Comparison of ENCODE assay signal across 8 mouse cellular contexts in genomic region chr16:44138979-44139535, GRCm38 (mm10). TPM values are rescaled to one million over a fixed set of nuclear protein-coding genes. Genes with fewer than 3 reads are reported as not detected.
DNase-seq lines count a peak whose midpoint lies in the region; ATAC-seq lines count a peak whose summit lies in the region.

No protein-coding gene starts in this region.

- H3K9me3 ChIP-seq in forebrain, embryonic 14.5 days (replicated peaks; ENCODE audit: control insufficient read depth, low read length) = no peaks in the 10 kb centered on the region
- no peaks in the 10 kb centered on the region for H3K9me3 ChIP-seq in neural tube, embryonic 15.5 days (replicated peaks)

- H3K27me3 ChIP-seq in forebrain, embryonic 14.5 days (replicated peaks; ENCODE audit: control insufficient read depth, insufficient read depth, low read length) = no peaks in the 10 kb centered on the region
- no peaks in the 10 kb centered on the region for H3K27me3 ChIP-seq in neural tube, embryonic 15.5 days (replicated peaks)

- peak; percentile 87 for ATAC-seq in forebrain, embryonic 14.5 days
- ATAC-seq in neural tube, embryonic 15.5 days (ENCODE audit: low FRiP score) = peak; percentile 91

- DNase-seq in ES-CJ7 (ENCODE audit: low read depth, low spot score) = peak; percentile 94
- DNase-seq in cerebellum, adult 11 months = peak; percentile 84
- DNase-seq in forebrain, embryonic 14.5 days (ENCODE audit: low spot score) = peak; percentile 99
- peak; percentile 81 to 88 for DNase-seq in heart, postnatal 14 days
- DNase-seq in layer of hippocampus, adult 11-12 months (ENCODE audit: low spot score) = peak; percentile 91
- DNase-seq in lung, adult 18-20 months = peak; percentile 92
- DNase-seq in testis, postnatal 14 days (ENCODE audit: low spot score) = peak; percentile 91

- peak overlapping the region; percentile 77 for H3K4me3 ChIP-seq in forebrain, embryonic 14.5 days (ENCODE audit: low read depth, low read length)
- H3K4me3 ChIP-seq in neural tube, embryonic 15.5 days (replicated peaks) = peak overlapping the region; percentile 94

- no peaks in the 10 kb centered on the region for H3K36me3 ChIP-seq in forebrain, embryonic 14.5 days (ENCODE audit: control insufficient read depth, insufficient read depth, low read length)
- no peaks in the 10 kb centered on the region for H3K36me3 ChIP-seq in neural tube, embryonic 15.5 days

- peak overlapping the region; percentile 98 for H3K27ac ChIP-seq in forebrain, embryonic 14.5 days (ENCODE audit: low read depth, low read length)
- H3K27ac ChIP-seq in neural tube, embryonic 15.5 days (replicated peaks) = peak overlapping the region; percentile 98

- intact Hi-C loops in heart, postnatal 14 days (cut with DNase I) = loop anchor here (10.0 kb wide), 1 partner anchor 254 kb away; the partner anchor contains the start of gene Ccdc191

- peak overlapping the region; percentile 86 for H3K9ac ChIP-seq in forebrain, embryonic 14.5 days (ENCODE audit: low read length)
- peak overlapping the region; percentile 95 for H3K9ac ChIP-seq in neural tube, embryonic 15.5 days (replicated peaks)

- under 1% methylated on average over 25 of the region's 25 CpGs for WGBS in forebrain, embryonic 14.5 days
- whole genome bisulfite sequencing in neural tube, embryonic 15.5 days = 0% methylated on average over 25 of the region's 25 CpGs

- H3K4me2 ChIP-seq in forebrain, embryonic 14.5 days (ENCODE audit: low read length) = peak overlapping the region; percentile 93
- H3K4me2 ChIP-seq in neural tube, embryonic 15.5 days = peak overlapping the region; percentile 87

- H3K4me1 ChIP-seq in forebrain, embryonic 14.5 days (ENCODE audit: control insufficient read depth, insufficient read depth, low read length) = peaks cover 16% of the 10 kb centered on the region
- peaks cover 27% of the 10 kb centered on the region for H3K4me1 ChIP-seq in neural tube, embryonic 15.5 days

RNA-seq across cellular contexts. Expression of gene Atp6v1a, which starts 0.4 kb away (rescaled TPM):
- 125 and 127 TPM in 2 replicates for polyA plus RNA-seq in forebrain, embryonic 14.5 days (2014; fragmentation: Nextera tagmentation; extraction: Ambion mirVana)
- 10 to 100 TPM; 37.8 to 39.6 TPM for total RNA-seq in heart, postnatal 14 days (2021)
- polyA plus RNA-seq in neural tube, embryonic 15.5 days (2015; fragmentation: Nextera tagmentation; extraction: Ambion mirVana) = 138 and 139 TPM in 2 replicates

RNA-seq across cellular contexts. Expression of gene Naa50, which starts 0.6 kb away (rescaled TPM):
- polyA plus RNA-seq in forebrain, embryonic 14.5 days (2014; fragmentation: Nextera tagmentation; extraction: Ambion mirVana) = 39.6 and 44.8 TPM in 2 replicates
- 10 to 100 TPM; 52.5 to 56.0 TPM for total RNA-seq in heart, postnatal 14 days (2021)
- 64.2 and 72.0 TPM in 2 replicates for polyA plus RNA-seq in neural tube, embryonic 15.5 days (2015; fragmentation: Nextera tagmentation; extraction: Ambion mirVana)

RNA-seq across cellular contexts. Expression of gene Usf3, which starts 34.0 kb away (rescaled TPM):
- 4.3 and 4.6 TPM in 2 replicates for polyA plus RNA-seq in forebrain, embryonic 14.5 days (2014; fragmentation: Nextera tagmentation; extraction: Ambion mirVana)
- total RNA-seq in heart, postnatal 14 days (2021) = 10 to 100 TPM; 21.0 to 22.3 TPM
- 2.5 TPM in 2 replicates for polyA plus RNA-seq in neural tube, embryonic 15.5 days (2015; fragmentation: Nextera tagmentation; extraction: Ambion mirVana)

Comparison
In these comparisons a context has a peak if more than half of its experiments do, and no peak if none do; other contexts are left out.
1. Peak in every context shown above with its lines: DNase-seq, ATAC-seq, H3K4me3 ChIP-seq and H3K27ac ChIP-seq.